Mouse (Mus musculus) liver, embryonic 11.5 days (tissue): ENCODE results near the gene Fbxw7. TPM values are rescaled to one million over a fixed set of nuclear protein-coding genes. Genes with fewer than 3 reads are reported as not detected.

Source experiments
- ATAC-seq: fragments of 200-750 bp; cut with Nextera tagmentation; replicated peaks from 2 replicates; pipeline ENCODE4 v1.8.0; 2017; ENCODE audit warnings: moderate number of reproducible peaks, mild to moderate bottlenecking, moderate TSS enrichment, moderate library complexity; ENCODE audit not compliant: low FRiP score
- DNase-seq: peaks from one replicate; pipeline ENCODE4 v3.0.0-alpha.2; 2017; ENCODE audit warnings: low spot score
- H3K27ac ChIP-seq: fragments of 300-500 bp; sonication (generic); 2 replicates; pipeline ENCODE4 v1.5.1; 2014; ENCODE audit warnings: mild to moderate bottlenecking, low read depth, low read length, control low read depth
- H3K27me3 ChIP-seq: fragments of 300-500 bp; sonication (generic); replicated peaks from 2 replicates; pipeline ENCODE4 v1.6.1; 2014; ENCODE audit warnings: low read length, mixed read lengths; ENCODE audit not compliant: control insufficient read depth, insufficient read depth
- H3K36me3 ChIP-seq: fragments of 300-500 bp; sonication (generic); 2 replicates; pipeline ENCODE4 v1.6.1; 2014; ENCODE audit warnings: mild to moderate bottlenecking, low read length, moderate library complexity, mixed read lengths; ENCODE audit not compliant: control insufficient read depth, insufficient read depth
- H3K4me1 ChIP-seq: fragments of 300-500 bp; sonication (generic); replicated peaks from 2 replicates; pipeline ENCODE4 v1.6.1; 2014; ENCODE audit warnings: low read length, mixed read lengths; ENCODE audit not compliant: control insufficient read depth, insufficient read depth
- H3K4me2 ChIP-seq: fragments of 300-500 bp; sonication (generic); 2 replicates; pipeline ENCODE4 v1.6.1; 2014; ENCODE audit warnings: mild to moderate bottlenecking, control low read depth, moderate library complexity
- H3K4me3 ChIP-seq: fragments of 300-500 bp; sonication (generic); 2 replicates; pipeline ENCODE4 v1.5.1; 2014; ENCODE audit warnings: low read depth, low read length, control low read depth
- H3K9ac ChIP-seq: fragments of 300-500 bp; sonication (generic); 2 replicates; pipeline ENCODE4 v1.6.1; 2014; ENCODE audit warnings: low read depth, low read length, control low read depth
- H3K9me3 ChIP-seq: fragments of 300-500 bp; sonication (generic); 2 replicates; pipeline ENCODE4 v1.6.1; 2016; ENCODE audit warnings: low read length, inconsistent platforms, mixed read lengths; ENCODE audit not compliant: control insufficient read depth
- WGBS: fragments of 180-500 bp; shearing (Covaris S2); extraction: QIAGEN DNeasy Blood & Tissue Kit; methylation state at CpG from one replicate; pipeline ENCODE4 v1.1.7; 2014; 5-methylcytosine and 5-hydroxymethylcytosine counted together
- polyA plus RNA-seq: library from polyadenylated mRNA; unstranded; fragments of >200 nt; fragmentation: Nextera tagmentation; extraction: Ambion mirVana; gene quantifications from 2 replicates; pipeline ENCODE4 v1.2.1, GENCODE M21; 2014

Fbxw7 gene
- polyA plus RNA-seq, 1 experiment from 2014 or later, result 5.7 TPM

- WGBS, result 83% methylated on average over 1 of the region's 1 CpGs
- ATAC-seq, result no peak
These were observed 39.0 kb upstream of the Fbxw7 start for GRCm38 (mm10) chr3:84776084-84776483.

DNA sequence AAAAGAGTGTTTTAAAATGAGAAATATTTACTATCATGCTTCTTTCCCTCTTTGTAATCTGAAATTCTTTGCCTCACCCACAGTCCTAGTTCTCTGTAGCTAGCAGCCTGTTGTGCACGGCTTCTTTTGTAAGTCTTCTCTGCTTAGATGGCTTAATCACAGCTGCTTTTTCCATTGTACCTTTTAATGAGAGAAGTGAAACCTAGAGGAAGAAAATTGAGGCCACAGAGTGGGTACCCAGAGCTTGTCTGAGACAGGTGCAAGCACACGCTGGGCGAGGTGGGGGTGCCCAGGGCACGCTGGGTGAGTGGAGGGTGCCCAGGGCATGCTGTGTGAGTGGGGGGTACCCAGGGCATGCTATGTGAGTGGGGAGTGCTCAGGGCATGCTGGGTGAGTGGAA lies 27.2 kb upstream of the Fbxw7 start:
- no peak overlapping the region for H3K4me2 ChIP-seq
- H3K27ac ChIP-seq, result no peak overlapping the region
- no peak for DNase-seq
- no peak overlapping the region for H3K4me3 ChIP-seq
- H3K9ac ChIP-seq, result no peak overlapping the region
- WGBS, result 90% methylated on average over 4 of the region's 4 CpGs
- ATAC-seq, result no peak
- no peaks in the 10 kb centered on the region for H3K4me1 ChIP-seq
- no peaks in the 10 kb centered on the region for H3K27me3 ChIP-seq
- no peaks in the 10 kb centered on the region for H3K36me3 ChIP-seq
- H3K9me3 ChIP-seq, result no peaks in the 10 kb centered on the region

More at GRCm38 (mm10) chr3:84776084-84776483, 39.0 kb upstream of the Fbxw7 start:
- Histone ChIP-seq H3K9me3 (no peaks in the 10 kb centered on the region), H3K36me3 (no peaks in the 10 kb centered on the region), H3K27me3 (no peaks in the 10 kb centered on the region), H3K4me2 (no peak overlapping the region), H3K4me3 (no peak overlapping the region), H3K27ac (no peak overlapping the region), H3K9ac (no peak overlapping the region), H3K4me1 (peaks cover 12% of the 10 kb centered on the region)
- DNase-seq, result no peak

- Histone ChIP-seq H3K27me3 (no peaks in the 10 kb centered on the region), H3K4me3 (no peak overlapping the region), H3K9ac (no peak overlapping the region), H3K36me3 (no peaks in the 10 kb centered on the region), H3K27ac (no peak overlapping the region), H3K4me2 (peak overlapping the region; percentile 15; the same call in 1 of the 2 replicates), H3K4me1 (peaks cover 4% of the 10 kb centered on the region; the same call in 1 of the 2 replicates), H3K9me3 (no peaks in the 10 kb centered on the region)
- ATAC-seq, result no peak; the same call in 1 of the 2 replicates
- no peak for DNase-seq
- 34% methylated on average over 9 of the region's 9 CpGs for WGBS
These were observed 11.0 kb upstream of the Fbxw7 start for GRCm38 (mm10) chr3:84804036-84804435.

GRCm38 (mm10) chr3:84806206-84806605 lies 8.9 kb upstream of the Fbxw7 start:
- 84% methylated on average over 2 of the region's 2 CpGs for WGBS
- no peaks in the 10 kb centered on the region for H3K36me3 ChIP-seq
- ATAC-seq (no peak), DNase-seq (no peak)
- H3K9me3 ChIP-seq, result no peaks in the 10 kb centered on the region
- no peaks in the 10 kb centered on the region for H3K27me3 ChIP-seq
- no peak overlapping the region for H3K27ac ChIP-seq
- no peak overlapping the region for H3K9ac ChIP-seq
- H3K4me1 ChIP-seq, result peaks cover 4% of the 10 kb centered on the region; the same call in 1 of the 2 replicates
- no peak overlapping the region for H3K4me3 ChIP-seq
- no peak overlapping the region for H3K4me2 ChIP-seq

- no peak overlapping the region for H3K4me2 ChIP-seq
- H3K4me1 ChIP-seq, result peaks cover 7% of the 10 kb centered on the region; the same call in 1 of the 2 replicates
- ATAC-seq (no peak), DNase-seq (no peak)
- no peak overlapping the region for H3K4me3 ChIP-seq
- WGBS, result 61% methylated on average over 3 of the region's 3 CpGs
- H3K9ac ChIP-seq, result no peak overlapping the region
- H3K36me3 ChIP-seq, result no peaks in the 10 kb centered on the region
- H3K27ac ChIP-seq, result no peak overlapping the region
- no peaks in the 10 kb centered on the region for H3K27me3 ChIP-seq
- H3K9me3 ChIP-seq, result no peaks in the 10 kb centered on the region
These were observed 7.2 kb upstream of the Fbxw7 start for GRCm38 (mm10) chr3:84807826-84808225.

DNA sequence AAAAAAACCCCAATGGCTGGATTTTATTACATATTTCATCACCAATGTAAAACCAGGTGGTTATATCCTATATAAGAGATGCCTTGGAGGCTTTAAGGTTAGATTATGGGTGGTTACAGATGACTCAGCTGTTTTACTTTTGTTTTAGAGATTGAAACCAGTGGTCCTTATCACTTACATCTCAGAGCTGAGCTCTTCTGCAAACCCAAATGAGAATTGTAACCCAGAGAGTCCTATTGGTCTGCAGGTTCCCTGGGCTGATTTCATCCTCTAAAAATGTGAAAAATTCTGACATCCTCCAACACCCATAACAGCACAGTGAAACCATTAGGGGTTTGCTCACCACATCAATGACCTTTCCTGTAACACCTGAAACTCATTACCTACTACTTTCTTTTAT lies 6.2 kb upstream of the Fbxw7 start:
- H3K4me2 ChIP-seq, result no peak overlapping the region
- no peaks in the 10 kb centered on the region for H3K27me3 ChIP-seq
- H3K4me3 ChIP-seq, result no peak overlapping the region
- no peak for DNase-seq
- no peaks in the 10 kb centered on the region for H3K36me3 ChIP-seq
- no peak for ATAC-seq
- H3K9me3 ChIP-seq, result no peaks in the 10 kb centered on the region
- no peak overlapping the region for H3K9ac ChIP-seq
- H3K4me1 ChIP-seq, result peaks cover 10% of the 10 kb centered on the region; the same call in 1 of the 2 replicates
- H3K27ac ChIP-seq, result no peak overlapping the region

DNA sequence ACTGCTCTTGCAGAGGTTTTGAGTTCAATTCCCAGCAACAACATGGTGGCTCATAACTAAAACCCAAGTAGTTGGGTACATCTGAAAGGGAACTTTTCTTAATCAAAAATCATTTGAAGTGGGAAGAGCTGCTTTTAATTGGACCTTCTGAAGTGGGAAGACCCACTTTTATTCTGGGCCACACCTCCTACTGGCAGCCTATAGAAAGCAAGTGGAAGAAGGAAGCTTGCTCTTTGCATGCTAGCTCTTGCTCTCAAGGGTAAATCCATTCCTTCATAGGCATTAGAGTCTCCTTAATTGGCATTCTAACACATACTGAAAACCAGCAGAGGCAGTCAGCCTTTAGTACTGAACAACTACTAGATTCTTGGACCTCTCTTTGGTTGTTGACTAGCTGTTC lies 4.3 kb upstream of the Fbxw7 start:
- Histone ChIP-seq H3K4me2 (no peak overlapping the region), H3K4me1 (peaks cover 7% of the 10 kb centered on the region), H3K36me3 (no peaks in the 10 kb centered on the region), H3K9ac (no peak overlapping the region), H3K27me3 (no peaks in the 10 kb centered on the region), H3K27ac (no peak overlapping the region), H3K4me3 (no peak overlapping the region), H3K9me3 (no peaks in the 10 kb centered on the region)
- ATAC-seq (no peak), DNase-seq (no peak)

DNA sequence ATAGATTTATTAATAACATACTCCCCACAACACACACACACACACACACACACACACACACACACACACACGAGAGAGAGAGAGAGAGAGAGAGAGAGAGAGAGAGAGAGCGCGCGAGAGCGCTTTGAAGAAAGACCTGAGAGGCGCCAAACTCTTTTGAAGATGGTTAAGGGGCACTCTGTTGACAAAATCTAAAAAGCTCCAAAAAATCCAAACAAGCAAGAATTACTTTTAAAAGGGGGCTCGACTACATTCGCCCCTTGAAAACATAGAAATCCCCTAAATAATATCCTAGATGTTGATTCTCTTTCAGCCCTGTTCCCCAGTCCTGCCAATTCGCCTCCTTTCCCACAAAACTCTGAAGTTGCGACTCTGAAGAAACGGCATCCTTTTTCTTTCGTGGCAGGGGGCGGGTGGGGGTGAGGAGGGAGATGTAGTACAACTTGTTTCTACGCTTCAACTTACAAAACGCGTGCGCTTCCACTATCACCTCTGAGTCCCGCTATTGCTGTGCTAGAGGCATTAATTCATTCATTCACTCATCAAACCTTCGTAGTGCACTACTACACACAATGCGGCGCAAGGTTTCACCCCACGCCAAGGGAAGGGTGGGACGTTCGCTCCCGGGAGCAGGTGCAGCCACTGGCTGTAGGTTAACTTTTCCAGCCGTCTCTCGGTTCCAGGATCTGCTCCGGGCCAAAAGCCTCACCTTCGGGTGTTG lies 1.5 kb upstream of the Fbxw7 start:
- H3K27me3 ChIP-seq, result no peaks in the 10 kb centered on the region
- DNase-seq (no peak), ATAC-seq (peak; percentile 40)
- no peaks in the 10 kb centered on the region for H3K36me3 ChIP-seq
- peak overlapping the region; percentile 88 for H3K9ac ChIP-seq
- peak overlapping the region; percentile 93 for H3K4me2 ChIP-seq
- no peaks in the 10 kb centered on the region for H3K9me3 ChIP-seq
- WGBS, result 2% methylated on average over 29 of the region's 29 CpGs
- peaks cover 14% of the 10 kb centered on the region for H3K4me1 ChIP-seq
- peak overlapping the region; percentile 99 for H3K4me3 ChIP-seq
- peak overlapping the region; percentile 98 for H3K27ac ChIP-seq

DNA sequence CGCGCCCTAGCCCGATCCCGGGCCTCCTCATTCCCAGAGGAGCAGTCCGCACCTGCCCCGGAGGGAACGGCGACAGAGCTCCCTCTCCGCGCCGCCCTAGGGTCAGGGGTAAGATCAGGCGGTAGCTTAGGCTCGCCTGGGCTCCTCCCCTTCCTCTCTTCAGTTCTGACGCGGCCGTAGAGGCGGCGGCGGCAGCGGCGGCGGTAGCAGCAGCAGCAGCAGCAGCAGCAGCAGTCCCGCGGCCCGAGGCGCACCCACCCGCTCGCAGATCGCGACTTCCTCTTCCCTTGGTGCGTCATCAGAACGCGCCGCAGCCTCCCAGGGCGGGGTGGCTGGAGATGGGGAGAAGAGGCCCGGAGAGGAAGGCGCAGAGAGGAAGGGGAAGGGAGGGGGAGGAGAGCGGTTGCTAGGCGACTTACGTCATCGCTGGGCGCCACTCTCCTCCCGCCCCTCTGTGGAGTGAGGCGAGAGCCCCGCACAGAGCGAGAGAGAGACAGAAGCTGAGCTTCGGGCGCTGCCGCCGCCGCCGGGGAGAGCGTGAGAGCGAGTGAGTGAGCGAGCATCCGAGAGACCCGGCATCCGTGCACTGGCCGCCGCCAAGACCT lies 809 bp upstream of the Fbxw7 start:
- ATAC-seq, result peak; percentile 97
- WGBS, result under 1% methylated on average over 56 of the region's 60 CpGs

More for the DNA sequence above, 809 bp upstream of the Fbxw7 start:
- peak; percentile 100 for DNase-seq
- peaks cover 14% of the 10 kb centered on the region for H3K4me1 ChIP-seq
- H3K9ac ChIP-seq, result peak overlapping the region; percentile 88
- peak overlapping the region; percentile 93 for H3K4me2 ChIP-seq
- H3K4me3 ChIP-seq, result peak overlapping the region; percentile 99
- H3K27me3 ChIP-seq, result no peaks in the 10 kb centered on the region
- H3K36me3 ChIP-seq, result no peaks in the 10 kb centered on the region
- H3K9me3 ChIP-seq, result no peaks in the 10 kb centered on the region
- peak overlapping the region; percentile 98 for H3K27ac ChIP-seq
